Mouse (Mus musculus) liver, embryonic 12.5 days (tissue): ENCODE measurements at regions not wholly inside any gene's neighbourhood (a gene's known extent, or its start where the extent isn't known, plus 50 kb on each side); places are given as distances from the start of the nearest gene placed in this dataset.

Experiments
- ATAC-seq: fragments of 200-750 bp; cut with Nextera tagmentation; 2 replicates; pipeline ENCODE4 v1.8.0; 2017; ENCODE audit warnings: moderate number of reproducible peaks, mild to moderate bottlenecking, moderate library complexity
- H3K27ac ChIP-seq: fragments of 300-500 bp; sonication (generic); 2 replicates; pipeline ENCODE4 v1.5.1; 2016; ENCODE audit warnings: mild to moderate bottlenecking
- H3K27me3 ChIP-seq: fragments of 300-500 bp; sonication (generic); replicated peaks from 2 replicates; pipeline ENCODE4 v1.6.1; 2016; ENCODE audit warnings: mild to moderate bottlenecking, moderate library complexity
- H3K36me3 ChIP-seq: fragments of 300-500 bp; sonication (generic); 2 replicates; pipeline ENCODE4 v1.6.1; 2016; ENCODE audit warnings: mild to moderate bottlenecking, moderate library complexity
- H3K4me1 ChIP-seq: fragments of 300-500 bp; sonication (generic); 2 replicates; pipeline ENCODE4 v1.6.1; 2016
- H3K4me2 ChIP-seq: fragments of 300-500 bp; sonication (generic); 2 replicates; pipeline ENCODE4 v1.6.1; 2016; ENCODE audit warnings: mild to moderate bottlenecking, moderate library complexity
- H3K4me3 ChIP-seq: fragments of 300-500 bp; sonication (generic); 2 replicates; pipeline ENCODE4 v1.5.1; 2016; ENCODE audit warnings: mild to moderate bottlenecking, moderate library complexity
- H3K9ac ChIP-seq: fragments of 300-500 bp; sonication (generic); 2 replicates; pipeline ENCODE4 v1.6.1; 2016; ENCODE audit warnings: mild to moderate bottlenecking, moderate library complexity
- H3K9me3 ChIP-seq: fragments of 300-500 bp; sonication (generic); replicated peaks from 2 replicates; pipeline ENCODE4 v1.6.1; 2016; ENCODE audit warnings: mild to moderate bottlenecking, moderate library complexity
- WGBS: fragments of 180-500 bp; shearing (Covaris S2); methylation state at CpG from one replicate; pipeline ENCODE4 v1.1.7; 2016; ENCODE audit not compliant: insufficient replicate concordance; 5-methylcytosine and 5-hydroxymethylcytosine counted together

DNA sequence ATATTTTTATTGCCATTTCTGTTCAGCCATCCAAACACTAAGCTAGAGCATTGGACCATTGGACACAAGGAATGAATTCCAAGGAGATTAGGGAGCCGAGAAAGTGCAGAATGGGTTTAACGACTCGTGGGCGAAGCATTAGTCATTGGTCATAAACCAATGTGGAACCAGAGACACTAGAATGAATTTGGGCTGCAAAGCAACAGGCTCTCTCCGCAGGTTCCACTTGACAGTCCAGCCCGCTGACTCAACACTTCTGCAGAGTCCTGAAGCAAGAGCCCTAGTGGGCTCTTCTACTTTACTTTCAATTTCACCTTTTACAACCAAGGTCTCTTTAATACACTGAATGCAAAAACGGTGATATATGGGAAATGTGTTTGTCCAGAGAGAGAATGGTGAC, 388.0 kb downstream of the Atp23 start:
- no peak for ATAC-seq
- H3K9ac ChIP-seq: no peak overlapping the region
- H3K9me3 ChIP-seq: no peaks in the 10 kb centered on the region
- no peak overlapping the region for H3K4me2 ChIP-seq
- no peak overlapping the region for H3K4me3 ChIP-seq
- H3K36me3 ChIP-seq: no peaks in the 10 kb centered on the region
- no peaks in the 10 kb centered on the region for H3K27me3 ChIP-seq
- no peaks in the 10 kb centered on the region for H3K4me1 ChIP-seq
- no peak overlapping the region for H3K27ac ChIP-seq
- 70% methylated on average over 7 of the region's 7 CpGs for WGBS

DNA sequence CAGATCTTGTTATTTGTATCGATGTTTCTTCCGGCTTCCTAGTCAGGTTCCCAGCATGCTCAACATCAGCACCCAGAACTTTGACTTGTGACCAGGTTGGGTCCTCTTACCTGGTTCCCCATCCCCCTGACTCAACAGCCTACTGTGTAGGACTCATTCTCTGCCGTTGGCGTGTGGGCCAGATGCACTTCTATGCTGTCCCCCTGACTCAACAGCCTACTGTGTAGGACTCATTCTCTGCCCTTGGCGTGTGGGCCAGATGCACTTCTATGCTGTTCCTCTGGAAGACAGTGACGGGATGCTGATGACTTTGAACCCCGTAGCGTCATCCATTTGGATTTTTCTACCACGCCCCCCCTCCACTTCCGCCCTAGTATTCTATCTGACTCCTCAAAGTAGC, 389.6 kb downstream of the Atp23 start:
- WGBS: 83% methylated on average over 10 of the region's 10 CpGs
- no peak for ATAC-seq

DNA sequence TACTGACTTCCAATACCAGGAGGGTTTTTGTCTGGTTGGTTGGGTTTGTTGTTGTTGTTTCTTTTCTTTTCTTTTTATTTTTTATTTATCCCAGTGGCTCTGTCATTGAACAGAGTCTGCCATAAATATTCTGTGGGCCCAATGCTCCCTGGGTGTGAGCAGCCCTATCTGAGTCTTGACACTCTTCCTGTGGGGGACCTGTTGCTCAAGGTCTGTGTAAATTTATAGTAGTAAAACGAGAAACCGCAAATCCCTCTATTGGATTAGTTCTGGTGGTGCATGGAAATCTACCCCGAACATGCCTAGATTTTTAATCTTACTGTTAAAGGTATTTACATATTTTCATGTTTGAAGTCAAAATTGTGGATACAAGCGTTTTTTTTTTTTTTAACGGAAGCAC, 395.2 kb downstream of the Atp23 start:
- Histone ChIP-seq H3K4me1 (no peaks in the 10 kb centered on the region), H3K27ac (no peak overlapping the region), H3K9ac (no peak overlapping the region), H3K4me3 (no peak overlapping the region), H3K9me3 (no peaks in the 10 kb centered on the region), H3K4me2 (no peak overlapping the region), H3K36me3 (no peaks in the 10 kb centered on the region), H3K27me3 (no peaks in the 10 kb centered on the region)
- no peak for ATAC-seq
- 31% methylated on average over 5 of the region's 5 CpGs for WGBS

More for the DNA sequence above, 389.6 kb downstream of the Atp23 start:
- Histone ChIP-seq H3K27ac (no peak overlapping the region), H3K9ac (no peak overlapping the region), H3K9me3 (no peaks in the 10 kb centered on the region), H3K36me3 (no peaks in the 10 kb centered on the region), H3K4me1 (no peaks in the 10 kb centered on the region), H3K4me3 (no peak overlapping the region), H3K4me2 (no peak overlapping the region), H3K27me3 (no peaks in the 10 kb centered on the region)

DNA sequence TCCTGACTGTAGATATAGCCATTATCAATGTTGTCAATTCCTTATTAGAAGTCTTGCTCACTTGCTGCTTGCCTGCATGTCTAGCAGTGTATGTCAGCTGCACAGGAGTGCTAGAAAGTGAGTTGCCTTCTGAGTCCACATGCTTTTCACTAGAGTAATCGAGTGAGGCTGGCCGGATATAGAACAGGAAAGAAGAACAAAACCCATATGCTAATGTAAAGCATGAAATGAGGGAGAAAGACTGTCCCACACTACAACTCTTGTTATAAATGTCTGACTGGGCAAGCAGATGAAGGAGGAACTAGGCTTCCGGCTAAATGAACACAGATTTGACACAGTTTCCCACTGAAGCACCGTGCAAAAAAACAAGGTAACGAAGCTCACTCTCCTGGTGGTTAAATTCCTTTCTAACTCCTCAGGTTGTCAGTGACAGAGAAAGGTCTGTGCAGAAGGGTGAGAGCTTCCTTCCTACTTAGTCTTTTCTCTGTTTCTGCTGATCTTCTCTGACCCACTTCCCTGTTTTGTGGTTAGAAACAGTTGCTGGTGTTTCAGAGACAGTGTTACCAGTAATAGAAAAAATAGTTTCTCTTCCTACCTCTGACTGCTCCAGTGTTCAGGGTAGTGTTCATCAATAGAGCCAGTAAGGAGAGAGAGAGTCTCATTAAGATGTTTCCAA, 399.0 kb downstream of the Atp23 start:
- Histone ChIP-seq H3K4me1 (no peaks in the 10 kb centered on the region), H3K27me3 (no peaks in the 10 kb centered on the region), H3K4me3 (no peak overlapping the region), H3K27ac (0 out of 2 replicates have a peak overlapping the region, but pooled peaks have one; percentile 10), H3K4me2 (no peak overlapping the region), H3K36me3 (no peaks in the 10 kb centered on the region), H3K9ac (no peak overlapping the region), H3K9me3 (no peaks in the 10 kb centered on the region)
- no peak for ATAC-seq
- 18% methylated on average over 5 of the region's 5 CpGs for WGBS

DNA sequence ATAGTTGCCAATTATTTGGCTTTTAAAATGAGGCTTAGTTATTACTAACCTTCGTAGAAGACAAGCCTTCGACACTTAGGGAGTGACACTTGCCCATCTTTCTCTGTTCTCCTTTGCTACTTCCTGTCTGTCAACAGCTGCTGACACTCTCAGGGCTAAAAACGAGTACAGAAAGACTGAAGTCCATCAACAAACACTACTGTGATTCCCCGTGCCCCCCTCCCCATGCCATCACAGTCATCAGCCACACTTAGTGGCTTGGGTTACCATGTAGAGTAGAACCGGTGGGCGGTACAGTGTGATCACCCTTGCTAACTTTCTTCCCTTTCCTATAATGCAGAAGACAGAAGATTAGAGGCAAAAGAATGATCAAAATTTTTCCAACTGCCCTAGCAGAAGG, 402.4 kb downstream of the Atp23 start:
- H3K4me2 ChIP-seq: no peak overlapping the region
- no peak overlapping the region for H3K4me3 ChIP-seq
- no peaks in the 10 kb centered on the region for H3K4me1 ChIP-seq
- 56% methylated on average over 6 of the region's 6 CpGs for WGBS
- no peaks in the 10 kb centered on the region for H3K27me3 ChIP-seq
- no peak overlapping the region for H3K27ac ChIP-seq
- no peak overlapping the region for H3K9ac ChIP-seq
- H3K36me3 ChIP-seq: no peaks in the 10 kb centered on the region
- no peaks in the 10 kb centered on the region for H3K9me3 ChIP-seq
- no peak for ATAC-seq

DNA sequence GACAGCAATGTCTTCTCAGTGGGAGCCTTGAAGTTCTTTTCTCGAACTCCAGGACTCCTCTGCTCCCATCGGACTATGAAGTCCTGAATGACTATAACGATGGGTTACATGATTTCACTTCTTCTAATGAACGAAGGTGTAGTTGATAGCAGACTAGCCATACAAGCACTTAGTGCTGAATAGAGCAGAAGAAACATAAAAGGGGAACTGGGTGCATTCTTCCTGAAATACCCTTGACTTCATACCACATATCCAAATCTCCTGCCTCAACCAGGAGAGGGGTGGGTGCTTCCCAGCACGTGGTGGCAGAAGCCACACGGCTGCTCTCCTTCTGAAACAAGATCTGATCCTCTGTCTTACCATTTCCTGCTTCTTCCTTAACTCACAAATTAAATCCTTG, 407.4 kb downstream of the Atp23 start:
- 56% methylated on average over 6 of the region's 6 CpGs for WGBS
- no peak overlapping the region for H3K27ac ChIP-seq
- no peak overlapping the region for H3K4me2 ChIP-seq
- H3K4me3 ChIP-seq: no peak overlapping the region
- H3K4me1 ChIP-seq: no peaks in the 10 kb centered on the region
- no peaks in the 10 kb centered on the region for H3K27me3 ChIP-seq
- H3K9me3 ChIP-seq: no peaks in the 10 kb centered on the region
- ATAC-seq: no peak
- H3K36me3 ChIP-seq: no peaks in the 10 kb centered on the region
- no peak overlapping the region for H3K9ac ChIP-seq

DNA sequence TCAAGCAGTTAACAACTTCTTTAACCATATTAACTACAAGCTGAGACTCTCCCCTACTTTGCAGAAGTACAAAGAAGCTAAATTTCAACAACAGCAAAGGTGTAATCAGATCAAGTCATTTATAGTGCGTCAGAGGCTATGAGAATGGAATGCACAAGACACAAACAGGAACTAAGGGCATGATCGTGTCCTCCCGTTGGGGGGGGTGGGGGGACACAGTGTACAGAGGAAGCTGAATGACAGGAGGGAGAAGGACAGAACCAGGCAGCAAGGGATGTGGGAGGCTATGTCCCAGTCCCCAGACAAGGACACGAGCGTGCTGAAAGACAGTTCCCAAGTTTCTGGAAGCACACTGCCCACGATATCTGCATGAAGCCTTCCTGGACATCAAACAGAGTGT, 408.9 kb downstream of the Atp23 start:
- no peak overlapping the region for H3K4me2 ChIP-seq
- no peaks in the 10 kb centered on the region for H3K27me3 ChIP-seq
- H3K27ac ChIP-seq: no peak overlapping the region
- no peaks in the 10 kb centered on the region for H3K9me3 ChIP-seq
- no peak for ATAC-seq
- 34% methylated on average over 6 of the region's 6 CpGs for WGBS
- H3K4me3 ChIP-seq: no peak overlapping the region
- H3K9ac ChIP-seq: no peak overlapping the region
- no peaks in the 10 kb centered on the region for H3K36me3 ChIP-seq
- no peaks in the 10 kb centered on the region for H3K4me1 ChIP-seq

DNA sequence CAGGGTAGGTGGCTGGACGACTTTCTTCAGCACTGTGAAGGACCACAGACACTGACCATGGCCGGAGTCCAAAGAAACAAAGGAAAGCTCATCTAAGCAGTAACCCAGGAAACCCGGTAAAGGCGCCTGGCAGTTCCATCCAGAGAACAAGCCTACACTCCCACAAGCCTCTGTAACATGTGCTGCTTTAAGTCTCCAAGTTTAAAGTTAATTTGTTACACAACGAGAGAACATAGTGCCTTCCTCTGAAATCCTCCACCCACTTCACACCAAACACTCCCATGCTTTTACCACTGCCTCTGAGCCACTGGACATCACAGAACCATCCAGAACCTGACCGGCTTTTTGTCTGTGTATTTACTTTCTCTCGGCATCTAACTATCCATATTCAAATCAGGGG, 416.0 kb downstream of the Atp23 start:
- Histone ChIP-seq H3K4me2 (no peak overlapping the region), H3K9ac (no peak overlapping the region), H3K9me3 (no peaks in the 10 kb centered on the region), H3K27ac (no peak overlapping the region), H3K4me1 (no peaks in the 10 kb centered on the region), H3K27me3 (no peaks in the 10 kb centered on the region), H3K36me3 (no peaks in the 10 kb centered on the region), H3K4me3 (no peak overlapping the region)
- ATAC-seq: no peak
- WGBS: 70% methylated on average over 7 of the region's 7 CpGs

DNA sequence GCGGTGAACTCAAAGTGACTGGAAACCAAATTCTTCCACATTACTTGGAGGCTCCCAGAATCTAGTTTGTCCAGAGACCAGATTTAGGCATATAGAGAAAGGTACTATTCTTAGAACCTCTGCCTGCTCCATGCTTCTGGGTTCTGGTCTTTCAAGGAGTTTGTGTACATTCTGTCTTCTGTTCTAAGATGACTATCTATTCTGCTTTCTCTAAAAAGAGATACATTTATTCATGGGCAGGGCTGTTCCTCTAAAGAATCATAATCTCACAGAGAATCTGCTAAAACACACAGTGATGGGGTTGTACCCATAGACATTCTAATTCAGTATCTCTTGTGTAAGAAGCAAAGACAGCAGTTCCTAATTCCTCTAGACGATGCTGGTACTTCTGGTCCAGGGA, 417.7 kb downstream of the Atp23 start:
- H3K27ac ChIP-seq: no peak overlapping the region
- H3K9ac ChIP-seq: no peak overlapping the region
- H3K27me3 ChIP-seq: no peaks in the 10 kb centered on the region
- no peaks in the 10 kb centered on the region for H3K36me3 ChIP-seq
- no peak overlapping the region for H3K4me2 ChIP-seq
- no peak for ATAC-seq
- H3K9me3 ChIP-seq: no peaks in the 10 kb centered on the region
- 72% methylated on average over 2 of the region's 2 CpGs for WGBS
- H3K4me3 ChIP-seq: no peak overlapping the region
- no peaks in the 10 kb centered on the region for H3K4me1 ChIP-seq

DNA sequence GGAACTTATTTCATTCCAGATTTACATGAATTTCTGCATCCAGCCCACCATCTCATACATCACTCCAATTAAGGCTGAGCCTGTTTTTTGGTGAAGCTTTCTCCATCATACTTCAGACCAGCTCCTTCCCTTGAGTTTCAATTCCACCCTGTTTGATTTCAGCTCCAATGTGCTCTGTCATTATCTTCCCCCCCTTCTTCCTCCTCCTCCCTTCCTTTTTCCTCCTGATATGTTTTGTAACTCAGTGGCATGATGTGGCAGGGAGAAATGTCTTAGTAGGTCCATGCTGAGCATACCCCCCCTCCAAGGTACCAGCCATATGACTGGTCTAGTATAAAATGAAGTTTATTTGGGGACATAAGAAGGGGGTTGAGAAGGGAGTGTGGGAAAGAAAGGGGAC, 420.8 kb downstream of the Atp23 start:
- Histone ChIP-seq H3K4me3 (no peak overlapping the region), H3K4me2 (no peak overlapping the region), H3K9me3 (no peaks in the 10 kb centered on the region), H3K27me3 (no peaks in the 10 kb centered on the region), H3K4me1 (no peaks in the 10 kb centered on the region), H3K36me3 (no peaks in the 10 kb centered on the region), H3K9ac (no peak overlapping the region), H3K27ac (no peak overlapping the region)
- no peak for ATAC-seq

DNA sequence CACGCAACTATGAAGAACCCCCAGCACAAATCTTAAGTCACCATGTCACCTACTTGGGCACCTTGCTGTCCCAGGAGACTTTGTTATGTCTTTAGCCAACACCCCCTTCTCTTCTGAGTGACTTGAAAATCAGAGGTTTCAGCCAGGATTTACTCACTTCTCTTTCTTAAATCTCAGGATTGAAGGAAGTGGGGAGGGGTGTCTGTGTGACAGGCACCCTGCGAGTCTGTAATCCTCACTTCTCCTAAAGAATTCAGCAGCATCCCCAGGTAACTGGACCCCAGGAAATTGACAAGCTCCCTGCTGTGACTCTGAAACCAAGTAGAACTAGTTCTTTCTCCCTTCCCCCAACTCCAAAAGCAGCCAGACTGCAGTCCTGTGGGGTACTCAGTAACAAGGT, 421.4 kb downstream of the Atp23 start:
- Histone ChIP-seq H3K36me3 (no peaks in the 10 kb centered on the region), H3K27me3 (no peaks in the 10 kb centered on the region), H3K4me2 (no peak overlapping the region), H3K9ac (no peak overlapping the region), H3K27ac (no peak overlapping the region), H3K9me3 (no peaks in the 10 kb centered on the region), H3K4me3 (no peak overlapping the region), H3K4me1 (no peaks in the 10 kb centered on the region)
- no peak for ATAC-seq
- WGBS: 20% methylated on average over 2 of the region's 2 CpGs

DNA sequence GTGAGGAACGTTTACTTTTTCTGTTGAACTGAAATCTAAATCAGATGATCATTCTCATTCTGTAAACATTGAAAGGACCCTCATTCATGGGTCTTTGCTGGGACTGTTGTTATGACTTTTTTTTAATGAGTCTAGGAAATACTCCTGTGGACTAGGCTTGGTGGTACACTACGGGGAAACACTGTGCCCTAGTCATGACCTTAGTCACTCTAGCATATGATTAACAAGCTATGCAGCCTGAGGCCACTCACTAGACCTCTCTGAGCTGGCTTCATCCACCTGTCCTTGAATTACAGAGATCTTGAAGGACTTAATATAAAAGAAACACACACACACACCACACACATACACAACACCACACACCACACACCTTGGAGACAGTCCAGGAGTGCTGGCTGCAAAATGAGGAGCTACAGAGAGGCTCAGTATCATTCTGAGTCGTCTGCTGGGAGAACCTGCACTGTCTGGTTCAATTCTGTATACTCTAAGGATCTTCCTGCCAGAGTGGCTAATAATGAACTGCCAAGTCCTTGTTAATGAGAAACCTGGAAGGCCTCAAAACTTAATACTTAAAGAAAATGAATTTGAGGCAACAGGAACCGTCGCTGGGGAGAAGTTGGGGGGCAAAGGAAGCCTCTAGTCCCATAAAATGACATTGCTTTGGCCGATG, 428.0 kb downstream of the Atp23 start:
- Histone ChIP-seq H3K4me2 (no peak overlapping the region), H3K4me1 (no peaks in the 10 kb centered on the region), H3K27ac (no peak overlapping the region), H3K36me3 (no peaks in the 10 kb centered on the region), H3K9ac (no peak overlapping the region), H3K27me3 (no peaks in the 10 kb centered on the region), H3K9me3 (no peaks in the 10 kb centered on the region), H3K4me3 (no peak overlapping the region)
- no peak for ATAC-seq
- 50% methylated on average over 6 of the region's 6 CpGs for WGBS
